Comparison of ENCODE assay signal across 10 mouse cellular contexts in genomic region chr2:130597601-130598010, GRCm38 (mm10). TPM values are rescaled to one million over a fixed set of nuclear protein-coding genes. Genes with fewer than 3 reads are reported as not detected.
A peak's percentile ranks its signal among the peaks of the same experiment; 100 is the strongest.
DNase-seq lines count a peak whose midpoint lies in the region; ATAC-seq and TF ChIP-seq lines count a peak whose summit lies in the region.
"Had no signal": no experiment of that assay in that cellular context is flagged by ENCODE, and none has a peak within 500 bp of the region (broad histone marks: within the 10 kb centered on the region; RNA-seq: fewer than 3 reads in every experiment).

No protein-coding gene starts in this region.

- 46% methylated on average over 1 of the region's 1 CpGs for WGBS in spleen, adult 2 months
- WGBS in embryonic facial prominence, embryonic 14.5 days = 0% methylated on average over 1 of the region's 1 CpGs
- WGBS in liver, postnatal 0 days (ENCODE audit: insufficient replicate concordance) = 20% methylated on average over 1 of the region's 1 CpGs

- DNase-seq in gastrocnemius, adult 2 months = no peak
- DNase-seq in gastrocnemius, postnatal 4 days (ENCODE audit: low spot score in 2 of 2) = no peak
- DNase-seq in spleen, adult 2 months (ENCODE audit: low read depth in 1 of 2, low spot score in 2 of 2) = no peak
- no peak for DNase-seq in spleen, adult 12 weeks (ENCODE audit: low spot score)
- DNase-seq in embryonic facial prominence, embryonic 14.5 days (ENCODE audit: low spot score) = peak; percentile 57
- no peak for DNase-seq in liver, postnatal 0 days
- no peak for DNase-seq in urinary bladder, adult 18-20 months (ENCODE audit: low spot score in 2 of 2)
- no peak for DNase-seq in spleen, adult 18-20 months

- peak; percentile 74 for TF ChIP-seq CTCF in gastrocnemius, adult 2 months (IDR thresholded peaks at IDR 0.05)
- TF ChIP-seq CTCF in spleen, adult 2 months (IDR thresholded peaks at IDR 0.05; ENCODE audit: extremely low read depth, insufficient read depth, insufficient read length, insufficient replicate concordance) = peak; percentile 17; the same call in 1 of the 2 replicates
- peak; percentile 65 for TF ChIP-seq CTCF in liver, postnatal 0 days (IDR thresholded peaks at IDR 0.05; ENCODE audit: low read depth)

- no peak overlapping the region for H3K9ac ChIP-seq in embryonic facial prominence, embryonic 14.5 days (ENCODE audit: low read depth, low read length)
- H3K9ac ChIP-seq in liver, postnatal 0 days (replicated peaks) = no peak overlapping the region

- H3K36me3 ChIP-seq in spleen, adult 2 months (ENCODE audit: control insufficient read depth, insufficient read depth, low read length) = peaks cover 9% of the 10 kb centered on the region
- peaks cover 59% of the 10 kb centered on the region for H3K36me3 ChIP-seq in embryonic facial prominence, embryonic 14.5 days (ENCODE audit: control insufficient read depth, insufficient read depth, low read length)
- peaks cover 31% of the 10 kb centered on the region for H3K36me3 ChIP-seq in liver, postnatal 0 days (replicated peaks; ENCODE audit: insufficient read depth, low read length)

- no peak overlapping the region for H3K4me3 ChIP-seq in gastrocnemius, adult 2 months
- no peak overlapping the region for H3K4me3 ChIP-seq in spleen, adult 2 months (ENCODE audit: extremely low read depth, insufficient read depth, insufficient read length)
- H3K4me3 ChIP-seq in embryonic facial prominence, embryonic 14.5 days (ENCODE audit: low read depth, low read length) = no peak overlapping the region
- no peak overlapping the region for H3K4me3 ChIP-seq in liver, postnatal 0 days (ENCODE audit: low read depth, low read length)

- no peak for TF ChIP-seq EP300 in liver, postnatal 0 days (IDR thresholded peaks at IDR 0.05; ENCODE audit: low read depth)

- TF ChIP-seq POLR2A in spleen, adult 2 months (IDR thresholded peaks at IDR 0.05; ENCODE audit: low read depth, low read length) = no peak

- no peaks in the 10 kb centered on the region for H3K9me3 ChIP-seq in embryonic facial prominence, embryonic 14.5 days (ENCODE audit: control insufficient read depth, low read length)
- no peaks in the 10 kb centered on the region for H3K9me3 ChIP-seq in liver, postnatal 0 days (ENCODE audit: low read length)

- H3K27me3 ChIP-seq in spleen, adult 2 months (ENCODE audit: control insufficient read depth, insufficient read depth, low read length) = no peaks in the 10 kb centered on the region
- H3K27me3 ChIP-seq in embryonic facial prominence, embryonic 14.5 days (replicated peaks; ENCODE audit: control insufficient read depth, insufficient read depth, low read length) = no peaks in the 10 kb centered on the region
- no peaks in the 10 kb centered on the region for H3K27me3 ChIP-seq in liver, postnatal 0 days (ENCODE audit: insufficient read depth, low read length)

- intact Hi-C loops in gastrocnemius, adult 2 months (cut with DNase I) = no loop called here

- no peaks in the 10 kb centered on the region for H3K4me1 ChIP-seq in spleen, adult 2 months (ENCODE audit: control insufficient read depth, insufficient read depth, insufficient read length)
- no peaks in the 10 kb centered on the region for H3K4me1 ChIP-seq in embryonic facial prominence, embryonic 14.5 days (ENCODE audit: control insufficient read depth, insufficient read depth, low read length)
- H3K4me1 ChIP-seq in liver, postnatal 0 days (ENCODE audit: insufficient read depth) = no peaks in the 10 kb centered on the region

- ATAC-seq in embryonic facial prominence, embryonic 14.5 days (ENCODE audit: low read depth) = no peak; the same call in 1 of the 2 replicates
- no peak for ATAC-seq in liver, postnatal 0 days

- H3K27ac ChIP-seq in gastrocnemius, adult 2 months = no peak overlapping the region
- no peak overlapping the region for H3K27ac ChIP-seq in spleen, adult 2 months (ENCODE audit: insufficient read depth, low read length)
- no peak overlapping the region for H3K27ac ChIP-seq in embryonic facial prominence, embryonic 14.5 days (replicated peaks; ENCODE audit: low read depth, low read length)
- no peak overlapping the region for H3K27ac ChIP-seq in liver, postnatal 0 days (ENCODE audit: low read depth)

- H3K4me2 ChIP-seq in embryonic facial prominence, embryonic 14.5 days (ENCODE audit: low read depth, low read length) = no peak overlapping the region
- no peak overlapping the region for H3K4me2 ChIP-seq in liver, postnatal 0 days (ENCODE audit: low read depth, low read length)

RNA-seq across cellular contexts. Expression of gene Avp, which starts 15.3 kb away (rescaled TPM):
- total RNA-seq in gastrocnemius, adult 2 months (2021) = not detected
- total RNA-seq in gastrocnemius, postnatal 4 days (2021) = not detected
- not detected in 2 replicates for polyA plus RNA-seq in spleen, adult 2 months (2012; rRNA removed)
- not detected in 2 replicates for polyA plus RNA-seq in embryonic facial prominence, embryonic 14.5 days (2014; fragmentation: Nextera tagmentation; extraction: Ambion mirVana)
- not detected in 2 replicates for polyA plus RNA-seq in liver, postnatal 0 days (2015; fragmentation: Nextera tagmentation; extraction: Ambion mirVana)
- total RNA-seq: adrenal gland, postnatal 36 days had no signal
- polyA plus RNA-seq: neural tube, embryonic 11.5 days had no signal

RNA-seq across cellular contexts. Expression of gene Oxt, which starts 21.6 kb away (rescaled TPM):
- total RNA-seq in gastrocnemius, adult 2 months (2021) = not detected
- total RNA-seq in gastrocnemius, postnatal 4 days (2021) = not detected
- 0.32 TPM in 1 of 2 replicates, not detected in the other for polyA plus RNA-seq in spleen, adult 2 months (2012; rRNA removed)
- polyA plus RNA-seq in embryonic facial prominence, embryonic 14.5 days (2014; fragmentation: Nextera tagmentation; extraction: Ambion mirVana) = not detected in 2 replicates
- polyA plus RNA-seq in liver, postnatal 0 days (2015; fragmentation: Nextera tagmentation; extraction: Ambion mirVana) = not detected in 2 replicates
- total RNA-seq: adrenal gland, postnatal 36 days had no signal

RNA-seq across cellular contexts. Expression of gene Fastkd5, which starts 32.2 kb away (rescaled TPM):
- 1 to 10 TPM; 6.0 to 7.5 TPM for total RNA-seq in gastrocnemius, adult 2 months (2021)
- 1 to 10 TPM; 7.3 to 8.2 TPM for total RNA-seq in gastrocnemius, postnatal 4 days (2021)
- 1.1 and 1.2 TPM in 2 replicates for polyA plus RNA-seq in spleen, adult 2 months (2012; rRNA removed)
- polyA plus RNA-seq in embryonic facial prominence, embryonic 14.5 days (2014; fragmentation: Nextera tagmentation; extraction: Ambion mirVana) = 14.7 and 15.4 TPM in 2 replicates
- 5.9 and 7.2 TPM in 2 replicates for polyA plus RNA-seq in liver, postnatal 0 days (2015; fragmentation: Nextera tagmentation; extraction: Ambion mirVana)

RNA-seq across cellular contexts. Expression of gene Ubox5, which starts 32.2 kb away (rescaled TPM):
- total RNA-seq in gastrocnemius, adult 2 months (2021) = 1 to 10 TPM; 4.9 to 5.0 TPM
- total RNA-seq in gastrocnemius, postnatal 4 days (2021) = 1 to 10 TPM; 5.9 TPM
- 3.8 and 4.4 TPM in 2 replicates for polyA plus RNA-seq in spleen, adult 2 months (2012; rRNA removed)
- 9.9 and 14.2 TPM in 2 replicates for polyA plus RNA-seq in embryonic facial prominence, embryonic 14.5 days (2014; fragmentation: Nextera tagmentation; extraction: Ambion mirVana)
- polyA plus RNA-seq in liver, postnatal 0 days (2015; fragmentation: Nextera tagmentation; extraction: Ambion mirVana) = 2.6 TPM in 2 replicates

RNA-seq across cellular contexts. Expression of gene Mrps26, which starts 34.1 kb away (rescaled TPM):
- 10 to 100 TPM; 44.7 to 53.9 TPM for total RNA-seq in gastrocnemius, adult 2 months (2021)
- total RNA-seq in gastrocnemius, postnatal 4 days (2021) = 10 to 100 TPM; 51.9 to 60.9 TPM
- polyA plus RNA-seq in spleen, adult 2 months (2012; rRNA removed) = 59.3 and 87.9 TPM in 2 replicates
- polyA plus RNA-seq in embryonic facial prominence, embryonic 14.5 days (2014; fragmentation: Nextera tagmentation; extraction: Ambion mirVana) = 88.6 and 91.7 TPM in 2 replicates
- 38.8 and 39.8 TPM in 2 replicates for polyA plus RNA-seq in liver, postnatal 0 days (2015; fragmentation: Nextera tagmentation; extraction: Ambion mirVana)

Comparison
In these comparisons a context has a peak if more than half of its experiments do, and no peak if none do; other contexts are left out.
1. CTCF ChIP-seq: peak in every context shown above with its lines; median percentile 74 in gastrocnemius, adult 2 months; 65 in liver, postnatal 0 days; 17 in spleen, adult 2 months.